Mouse (Mus musculus) intestine, embryonic 15.5 days (tissue): ENCODE data around the gene Vcp. TPM values are rescaled to one million over a fixed set of nuclear protein-coding genes. Genes with fewer than 3 reads are reported as not detected.

ENCODE experiments used
- polyA plus RNA-seq: library from polyadenylated mRNA; unstranded; fragments of >200 nt; fragmentation: Nextera tagmentation; extraction: Ambion mirVana; gene quantifications from 2 replicates; pipeline ENCODE4 v1.2.1, GENCODE M21; 2015

The Vcp gene
- polyA plus RNA-seq, 1 experiment from 2014 or later, result 483 TPM

Other genes with a start within 250 kb of the Vcp start
- gene Ccl19, start 243.9 kb downstream of the Vcp start, polyA plus RNA-seq, result not detected in 2 replicates
- 85.7 and 88.1 TPM in 2 replicates for gene Ccl21a, start 226.5 kb downstream of the Vcp start, polyA plus RNA-seq
- not detected in 2 replicates for gene Fam205a1, start 146.6 kb downstream of the Vcp start, polyA plus RNA-seq
- gene Gm12394, start 143.7 kb downstream of the Vcp start, polyA plus RNA-seq, result 0.09 and 0.10 TPM in 2 replicates
- gene Fam205c, start 126.3 kb downstream of the Vcp start, polyA plus RNA-seq, result 0.30 and 0.60 TPM in 2 replicates
- gene Phf24, start 83.8 kb downstream of the Vcp start, polyA plus RNA-seq, result 0.82 and 1.6 TPM in 2 replicates
- gene Dnajb5, start 50.7 kb downstream of the Vcp start, polyA plus RNA-seq, result 7.3 and 8.4 TPM in 2 replicates
- 0.28 and 0.33 TPM in 2 replicates for gene 1700022I11Rik, start 30.9 kb downstream of the Vcp start, polyA plus RNA-seq
- 15.0 and 15.2 TPM in 2 replicates for gene Fancg, start 10.0 kb upstream of the Vcp start, polyA plus RNA-seq
- 22.9 and 28.2 TPM in 2 replicates for gene Pigo, start 25.3 kb upstream of the Vcp start, polyA plus RNA-seq
- gene Stoml2, start 31.2 kb upstream of the Vcp start, polyA plus RNA-seq, result 318 and 334 TPM in 2 replicates
- 7.8 and 7.9 TPM in 2 replicates for gene Fam214b, start 45.7 kb upstream of the Vcp start, polyA plus RNA-seq
- 6.0 and 6.1 TPM in 2 replicates for gene Unc13b, start 58.4 kb upstream of the Vcp start, polyA plus RNA-seq